Mouse (Mus musculus): ENCODE results near the gene Pla2g4c.

Gene Pla2g4c

DNA sequence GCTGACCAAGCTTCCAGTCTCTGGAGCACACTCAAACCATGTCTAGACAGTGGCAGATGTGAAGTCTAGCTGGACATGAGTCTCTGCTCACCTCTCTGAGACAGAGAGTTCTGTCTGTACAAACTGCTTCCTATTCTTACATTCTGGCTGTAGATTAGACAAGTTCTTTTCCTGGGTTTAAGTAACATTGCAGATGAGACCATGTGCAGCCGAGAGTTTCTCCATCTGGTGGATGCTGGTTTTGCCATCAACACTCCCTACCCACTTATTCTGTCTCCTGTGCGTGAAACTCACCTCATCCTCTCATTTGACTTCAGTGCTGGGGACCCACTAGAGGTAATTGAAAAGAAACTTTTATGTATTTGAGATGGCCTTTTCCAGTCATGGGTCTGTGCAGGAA lies 56.1 kb downstream of the Pla2g4c start:
- no peak for DNase-seq

DNA sequence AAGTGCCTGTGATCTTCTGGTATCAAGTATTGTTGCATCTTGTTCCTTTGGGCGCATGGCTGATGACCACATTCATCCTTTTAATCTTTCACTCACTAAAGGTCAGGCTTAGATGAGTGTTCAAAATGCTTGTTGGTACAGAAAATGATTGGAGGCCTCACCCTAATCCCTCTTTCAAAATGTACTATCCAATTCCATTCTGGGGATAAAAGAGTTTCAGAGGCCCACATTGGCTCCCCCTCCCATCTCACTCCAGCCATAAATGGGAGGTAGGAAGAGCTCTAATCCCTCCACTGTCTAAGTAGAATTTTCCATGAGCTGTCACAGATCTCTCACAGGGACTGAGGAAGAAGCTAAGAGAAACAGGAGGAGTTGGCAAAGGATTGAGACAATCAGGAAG lies 73.4 kb downstream of the Pla2g4c start, which contains the start of gene Cabp5:
Cabp5 (plus strand) TSS at position 301 of the 400 bp plus-strand sequence.
- no peak for DNase-seq
